Mouse (Mus musculus): Measurements from ENCODE around the gene Anpep. TPM values are rescaled to one million over a fixed set of nuclear protein-coding genes. Genes with fewer than 3 reads are reported as not detected.

Anpep gene
- polyA plus RNA-seq (2014; fragmentation: Illumina TruSeq; extraction: RNeasy Lipid Tissue Mini Kit (QIAGEN cat#74804); ENCODE audit: insufficient read depth, low read depth, low replicate concordance), result 74.8 TPM

DNA sequence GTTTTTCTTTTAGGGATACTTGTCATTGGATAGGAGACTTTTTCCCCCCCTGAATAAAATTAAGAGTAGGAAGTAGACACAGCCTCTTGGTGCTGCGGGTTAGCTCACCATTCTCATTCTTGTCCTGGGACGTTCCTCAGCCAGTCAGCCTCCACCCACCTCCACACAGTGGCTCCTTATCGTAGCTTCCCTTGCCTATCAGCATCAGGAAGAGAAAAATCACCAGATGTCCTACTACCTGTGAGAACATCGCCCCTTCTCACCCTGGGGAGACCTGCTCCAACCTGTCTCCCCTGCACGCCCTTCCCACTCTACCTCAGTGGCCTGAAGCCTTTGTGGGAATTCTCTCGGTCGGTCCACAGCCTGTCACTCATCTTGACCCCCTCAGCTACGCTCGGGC is at the start of gene Anpep:
Gene Anpep (minus strand): TSS at position 249 of the 400 bp plus-strand sequence.

DNA sequence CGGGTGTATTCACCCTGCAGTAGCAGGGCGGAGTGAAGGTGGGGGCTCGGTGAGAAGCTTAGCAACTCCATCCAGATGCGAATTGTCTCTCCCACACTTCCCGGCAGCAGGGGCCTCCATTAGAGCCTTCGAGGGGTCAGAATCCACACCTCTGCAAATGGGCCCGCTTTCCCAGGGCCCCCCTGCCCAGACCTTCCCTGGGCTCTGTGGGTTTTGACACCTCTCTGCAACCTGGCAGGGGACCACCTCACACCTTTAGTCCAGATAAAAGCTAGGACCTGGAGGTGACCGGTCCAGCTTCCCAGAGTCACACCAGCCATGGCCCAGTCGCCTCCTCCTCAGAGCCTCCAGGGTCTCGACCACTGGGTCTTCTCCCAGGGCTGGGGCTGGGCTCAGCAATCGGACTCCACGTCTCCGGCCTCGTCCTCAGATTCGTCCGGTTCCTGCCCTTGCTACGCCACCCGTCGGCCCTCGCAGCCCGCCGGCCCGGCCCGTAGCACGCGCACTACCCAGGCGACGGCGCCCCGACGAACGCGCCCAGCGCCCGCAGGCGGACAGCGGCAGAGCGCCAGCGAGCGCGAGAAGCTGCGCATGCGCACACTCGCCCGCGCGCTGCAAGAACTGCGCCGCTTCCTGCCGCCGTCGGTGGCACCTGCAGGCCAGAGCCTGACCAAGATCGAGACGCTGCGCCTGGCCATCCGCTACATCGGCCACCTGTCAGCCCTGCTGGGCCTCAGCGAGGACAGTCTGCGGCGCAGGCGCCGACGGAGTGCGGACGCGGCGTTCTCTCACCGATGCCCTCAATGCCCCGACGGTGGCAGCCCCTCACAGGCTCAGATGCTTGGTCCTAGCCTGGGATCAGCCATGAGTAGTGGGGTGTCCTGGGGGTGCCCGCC is 50.0 kb downstream of the Anpep start, which contains the start of gene Mesp2:
Gene Mesp2 (plus strand): TSS at position 117 of the 896 bp plus-strand sequence.

DNA sequence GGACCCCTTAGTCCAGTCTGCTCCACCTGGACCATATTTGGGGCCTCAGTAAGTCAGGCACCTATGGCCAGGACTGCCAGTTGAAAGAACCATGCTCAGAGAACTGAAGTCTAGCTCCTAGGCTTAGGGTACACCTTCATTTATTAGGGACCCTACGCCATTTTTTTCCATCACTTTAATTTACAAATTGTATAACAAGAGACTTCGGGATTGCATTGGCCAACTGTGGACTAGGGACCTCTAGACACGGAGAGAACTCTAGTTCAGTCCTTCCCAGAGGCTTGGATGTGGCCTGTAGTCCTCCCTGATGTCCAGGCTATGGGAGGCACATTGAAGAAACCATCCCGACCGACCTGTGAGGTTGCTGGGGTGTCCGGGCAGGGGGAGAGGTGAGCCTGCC is 67.2 kb downstream of the Anpep start, which contains the start of gene Mesp1:
Gene Mesp1 (minus strand): TSS at position 101 of the 400 bp plus-strand sequence.

Other genes starting within 250 kb of the Anpep start
- gene Rhcg, start 243.4 kb downstream of the Anpep start, polyA plus RNA-seq (2014; fragmentation: Illumina TruSeq; extraction: RNeasy Lipid Tissue Mini Kit (QIAGEN cat#74804); ENCODE audit: insufficient read depth, low read depth, low replicate concordance), result not detected
- gene Ticrr, start 200.9 kb downstream of the Anpep start, polyA plus RNA-seq (2014; fragmentation: Illumina TruSeq; extraction: RNeasy Lipid Tissue Mini Kit (QIAGEN cat#74804); ENCODE audit: insufficient read depth, low read depth, low replicate concordance), result 0.10 TPM
- gene Kif7, start 145.3 kb downstream of the Anpep start, polyA plus RNA-seq (2014; fragmentation: Illumina TruSeq; extraction: RNeasy Lipid Tissue Mini Kit (QIAGEN cat#74804); ENCODE audit: insufficient read depth, low read depth, low replicate concordance), result 1.1 TPM
- gene Plin1, start 128.2 kb downstream of the Anpep start, polyA plus RNA-seq (2014; fragmentation: Illumina TruSeq; extraction: RNeasy Lipid Tissue Mini Kit (QIAGEN cat#74804); ENCODE audit: insufficient read depth, low read depth, low replicate concordance), result 18.6 TPM
- gene Pex11a, start 117.9 kb downstream of the Anpep start, polyA plus RNA-seq (2014; fragmentation: Illumina TruSeq; extraction: RNeasy Lipid Tissue Mini Kit (QIAGEN cat#74804); ENCODE audit: insufficient read depth, low read depth, low replicate concordance), result 13.4 TPM
- gene Wdr93, start 117.9 kb downstream of the Anpep start, polyA plus RNA-seq (2014; fragmentation: Illumina TruSeq; extraction: RNeasy Lipid Tissue Mini Kit (QIAGEN cat#74804); ENCODE audit: insufficient read depth, low read depth, low replicate concordance), result 2.8 TPM
- gene Mesp1, start 67.3 kb downstream of the Anpep start, polyA plus RNA-seq (2014; fragmentation: Illumina TruSeq; extraction: RNeasy Lipid Tissue Mini Kit (QIAGEN cat#74804); ENCODE audit: insufficient read depth, low read depth, low replicate concordance), result 1.4 TPM
- 2.4 TPM for gene Mesp2, start 50.3 kb downstream of the Anpep start, polyA plus RNA-seq (2014; fragmentation: Illumina TruSeq; extraction: RNeasy Lipid Tissue Mini Kit (QIAGEN cat#74804); ENCODE audit: insufficient read depth, low read depth, low replicate concordance)
- gene Ap3s2, start 59.6 kb upstream of the Anpep start, polyA plus RNA-seq (2014; fragmentation: Illumina TruSeq; extraction: RNeasy Lipid Tissue Mini Kit (QIAGEN cat#74804); ENCODE audit: insufficient read depth, low read depth, low replicate concordance), result 8.3 TPM
- gene Arpin, start 74.3 kb upstream of the Anpep start, polyA plus RNA-seq (2014; fragmentation: Illumina TruSeq; extraction: RNeasy Lipid Tissue Mini Kit (QIAGEN cat#74804); ENCODE audit: insufficient read depth, low read depth, low replicate concordance), result 16.0 TPM
- gene Zfp710, start 163.8 kb upstream of the Anpep start, polyA plus RNA-seq (2014; fragmentation: Illumina TruSeq; extraction: RNeasy Lipid Tissue Mini Kit (QIAGEN cat#74804); ENCODE audit: insufficient read depth, low read depth, low replicate concordance), result 9.3 TPM